Mouse (Mus musculus) left cerebral cortex, postnatal 10 days (tissue): ENCODE data around the gene Dtx2. TPM values are rescaled to one million over a fixed set of nuclear protein-coding genes. Genes with fewer than 3 reads are reported as not detected.
"Not testable (repeated sequence)": the region's sequence is repeated elsewhere in the genome, so short reads cannot be mapped to it uniquely, and the experiment has no call there.

ENCODE experiments used
- DNase-seq, 2 experiments: peaks; one replicate each; pipeline ENCODE4 v3.0.0; 2021 to 2022; ENCODE audit warnings: low spot score in 2 of 2, mixed read lengths in 1 of 2; ENCODE audit errors: extremely low spot score in 1 of 2
- intact Hi-C: fragments of 180-260 bp; cut with DNase I; formaldehyde crosslinking; loops from one replicate; pipeline ENCODE4 v1.15.1; 2025
- total RNA-seq, 2 experiments: library from RNA; stranded (reverse); gene quantifications; 2 replicates each; pipeline ENCODE4 v1.2.3; 2021

Gene Dtx2
- total RNA-seq, 2 experiments from 2014 or later, result 9.3 to 9.4 TPM

DNA sequence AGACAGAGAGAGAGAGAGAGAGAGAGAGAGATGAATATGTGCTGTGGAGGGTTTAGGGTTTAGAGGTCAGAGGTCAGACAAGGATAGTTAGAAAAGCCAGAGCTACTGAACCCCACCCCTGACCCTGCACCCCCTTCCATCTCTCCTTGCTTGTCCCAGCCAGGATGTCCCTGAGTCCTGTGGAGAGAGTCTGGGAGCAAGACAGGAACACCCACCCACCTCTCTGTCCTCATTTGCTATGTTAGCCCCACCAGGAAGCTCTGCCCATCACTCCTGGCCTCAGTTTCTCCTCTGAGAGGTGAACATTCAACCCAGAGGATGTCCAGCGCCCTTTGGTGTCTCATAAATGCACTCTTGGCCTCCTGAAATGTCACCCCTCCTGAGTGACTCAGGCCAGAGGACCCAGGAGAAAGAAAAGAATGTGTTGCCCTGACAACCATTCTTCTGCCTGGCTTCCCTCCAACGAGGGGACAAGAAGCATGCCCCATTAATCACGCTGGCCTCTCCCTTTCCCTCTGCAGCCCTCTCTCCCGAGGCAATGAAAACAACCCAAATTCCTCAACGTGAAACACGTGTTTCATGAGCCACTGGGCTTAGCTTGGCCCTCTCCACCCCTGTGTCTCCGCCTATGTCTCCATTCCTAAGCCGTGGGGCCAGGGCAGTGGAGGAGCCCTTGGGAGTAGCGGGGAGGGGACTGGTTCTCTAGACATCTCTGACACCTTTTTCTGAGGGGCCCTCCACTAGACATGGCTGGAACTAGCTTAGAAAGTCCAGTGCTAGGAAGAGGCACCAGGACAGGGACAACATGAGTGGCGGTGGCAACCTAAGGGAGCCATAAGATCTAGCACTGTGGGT, 56.9 kb downstream of the Dtx2 start:
- no peak for DNase-seq
- intact Hi-C loops, result loop anchor here (10.0 kb wide), 1 partner anchor 157 kb away; no protein-coding TSS in a partner anchor

DNA sequence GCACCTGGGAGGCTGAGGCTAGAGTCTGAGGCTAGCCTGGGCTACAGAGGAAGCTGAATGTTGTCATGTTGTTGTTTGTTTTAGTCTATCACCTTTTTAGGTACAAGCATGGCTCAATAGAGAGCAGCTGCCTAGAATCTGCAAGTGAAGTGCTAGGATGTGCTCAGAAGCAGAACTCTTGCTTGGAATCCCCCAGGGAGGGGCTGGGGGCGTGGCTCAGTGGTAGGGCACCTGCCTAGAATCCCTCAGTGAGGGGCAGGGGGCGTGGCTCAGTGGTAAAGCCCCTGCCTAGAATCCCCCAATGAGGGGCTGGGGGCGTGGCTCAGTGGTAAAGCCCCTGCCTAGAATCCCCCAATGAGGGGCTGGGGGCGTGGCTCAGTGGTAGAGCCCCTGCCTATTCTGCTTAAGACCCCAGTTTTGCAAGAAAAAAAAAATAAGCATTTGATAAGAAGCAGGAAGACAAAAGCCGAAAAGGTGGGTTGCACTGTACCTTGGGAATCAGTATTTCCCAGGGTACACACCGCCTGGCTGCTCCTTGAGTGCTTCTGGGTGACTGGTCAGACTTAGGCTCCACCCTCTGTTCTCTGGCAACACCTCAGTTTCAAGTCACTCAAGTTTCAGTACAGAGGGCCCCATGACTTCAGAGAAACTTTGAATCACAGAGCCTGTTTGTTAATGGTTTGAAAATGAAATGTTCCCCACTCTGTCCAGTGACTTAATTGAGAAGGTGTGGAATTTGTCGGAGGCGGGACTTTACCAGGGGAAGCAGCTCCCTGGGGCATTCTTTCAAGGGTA, 58.5 kb downstream of the Dtx2 start:
- intact Hi-C loops, result loop anchor here (10.0 kb wide), 1 partner anchor 158 kb away; no protein-coding TSS in a partner anchor
- no peak for DNase-seq

DNA sequence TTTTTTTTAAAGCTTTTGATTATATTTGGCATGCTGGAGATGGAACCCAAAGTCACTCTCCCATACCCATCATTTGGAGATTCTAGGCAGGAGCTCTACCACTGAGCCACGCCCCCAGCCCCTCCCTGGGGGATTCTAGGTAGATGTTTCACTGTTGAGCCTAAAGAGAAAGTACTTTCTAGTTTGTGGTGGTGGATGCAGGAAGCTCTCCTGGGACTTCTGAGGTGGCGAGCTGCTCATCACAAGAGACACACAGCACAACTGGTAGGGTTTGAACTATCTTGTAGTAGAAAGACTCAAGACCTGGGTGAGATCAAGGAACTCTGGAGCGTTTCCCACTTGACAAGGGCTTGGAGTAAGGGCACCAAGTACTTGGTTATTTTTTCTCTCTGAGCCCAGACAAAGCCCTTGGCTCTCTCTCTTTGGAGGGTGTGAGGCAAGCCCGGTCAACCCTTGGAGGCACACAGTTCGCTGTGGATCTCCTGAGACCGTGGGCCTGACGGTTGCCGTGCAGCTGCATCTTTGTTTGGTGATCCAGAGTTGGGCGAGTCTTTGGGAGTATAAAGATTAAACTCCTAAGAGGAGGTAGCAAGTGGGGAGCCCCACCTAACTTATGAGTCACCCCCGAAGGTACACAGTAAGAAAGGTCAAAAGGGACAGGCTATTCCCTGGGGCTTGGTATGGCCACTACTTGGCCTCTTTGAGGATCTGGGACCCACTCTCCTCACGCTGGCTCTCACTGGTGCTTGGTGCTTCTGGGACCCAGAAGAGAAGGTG, 59.9 kb downstream of the Dtx2 start, which contains the start of gene Upk3bl:
Gene Upk3bl (plus strand): TSS at position 192 of the 777 bp plus-strand sequence.
- no peak for DNase-seq
- intact Hi-C loops, result loop anchor here (10.0 kb wide), 1 partner anchor 160 kb away; no protein-coding TSS in a partner anchor

DNA sequence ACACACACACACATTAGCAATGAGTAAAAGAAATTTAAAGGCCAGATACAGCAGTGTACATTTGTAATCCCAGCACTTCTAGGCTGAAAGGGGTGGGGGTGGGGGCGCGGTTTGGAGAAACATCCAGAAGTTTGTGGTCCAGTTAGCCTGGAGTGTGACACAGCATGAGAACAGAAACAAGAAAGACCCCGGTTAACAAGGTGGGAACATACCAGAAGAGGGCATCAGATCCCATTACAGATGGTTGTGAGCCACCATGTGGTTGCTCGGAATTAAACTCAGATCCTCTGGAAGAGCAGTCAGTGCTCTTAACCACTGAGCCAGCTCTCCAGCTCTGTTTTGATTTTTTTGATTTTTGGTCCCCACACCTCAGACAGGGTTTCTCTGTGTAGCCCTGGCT, 61.5 kb downstream of the Dtx2 start:
- intact Hi-C loops, result loop anchor here (10.0 kb wide), 1 partner anchor 161 kb away; no protein-coding TSS in a partner anchor
- DNase-seq, result no peak

DNA sequence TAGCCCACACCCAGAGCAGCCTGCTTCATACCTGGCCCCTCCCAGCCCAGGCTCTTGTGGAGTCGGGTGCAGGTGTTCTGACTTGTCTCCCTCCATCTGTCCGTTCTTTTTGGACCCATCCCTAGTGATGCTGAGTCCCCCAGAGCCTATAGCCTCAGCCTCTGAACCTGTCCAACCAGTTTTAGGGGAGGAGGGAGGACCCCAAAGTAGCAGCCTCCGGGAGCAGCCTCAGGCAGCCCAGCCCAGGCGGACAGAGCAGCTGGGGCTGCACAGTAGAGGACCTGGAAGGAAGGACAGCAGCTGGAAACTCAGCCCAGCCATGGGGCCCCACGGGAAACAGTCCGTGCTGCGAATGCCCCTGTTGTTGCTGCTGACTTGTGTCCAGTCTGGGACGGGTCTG, 62.5 kb downstream of the Dtx2 start:
- intact Hi-C loops, result loop anchor here (10.0 kb wide), 1 partner anchor 162 kb away; no protein-coding TSS in a partner anchor
- no peak for DNase-seq

DNA sequence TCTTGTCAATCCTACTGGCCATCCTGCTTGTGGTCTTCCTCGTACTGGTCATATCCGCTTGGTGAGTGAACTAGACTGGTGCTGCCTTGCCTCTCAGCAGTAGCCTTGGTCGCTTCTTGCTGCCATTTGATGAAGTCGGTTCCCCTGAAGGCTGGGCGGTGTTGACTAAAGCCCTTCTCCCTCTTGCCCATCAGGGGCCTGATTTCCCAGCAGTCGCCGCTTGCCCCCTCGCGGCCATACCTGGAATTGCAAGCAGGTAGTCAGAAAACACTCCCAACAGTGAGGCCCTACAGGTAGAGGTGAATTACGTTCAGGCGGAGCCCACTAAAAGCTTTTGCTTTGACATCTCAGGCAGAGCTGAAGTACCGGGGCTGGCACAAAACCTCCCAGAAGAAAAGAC, 67.0 kb downstream of the Dtx2 start:
- intact Hi-C loops, result loop anchor here (5.0 kb wide), 1 partner anchor 79 kb away; the partner anchor contains the start of gene Zp3
- DNase-seq, result peak; percentile 44 to 83

DNA sequence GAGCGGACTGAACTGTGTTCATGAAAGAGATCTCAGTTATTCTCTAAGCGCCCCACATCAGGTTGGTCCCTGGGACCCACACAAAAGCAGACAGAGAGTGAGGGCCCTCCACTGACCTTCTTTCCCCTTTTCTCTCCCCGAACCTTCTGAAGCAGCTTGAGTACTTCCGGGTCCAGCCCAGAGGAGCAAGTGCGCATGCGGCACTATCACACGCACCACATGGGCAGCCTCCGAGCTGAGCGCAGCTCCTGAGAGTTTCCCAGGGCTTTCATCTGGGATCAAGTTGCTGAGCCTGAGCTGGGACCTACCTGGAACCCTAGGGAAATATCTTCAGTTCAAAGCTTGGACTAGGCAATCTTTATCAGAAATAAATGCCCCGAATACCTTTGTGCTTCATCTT, 69.3 kb downstream of the Dtx2 start:
- intact Hi-C loops, result loop anchor here (5.0 kb wide), 1 partner anchor 82 kb away; the partner anchor contains the start of gene Zp3
- DNase-seq, result no peak

DNA sequence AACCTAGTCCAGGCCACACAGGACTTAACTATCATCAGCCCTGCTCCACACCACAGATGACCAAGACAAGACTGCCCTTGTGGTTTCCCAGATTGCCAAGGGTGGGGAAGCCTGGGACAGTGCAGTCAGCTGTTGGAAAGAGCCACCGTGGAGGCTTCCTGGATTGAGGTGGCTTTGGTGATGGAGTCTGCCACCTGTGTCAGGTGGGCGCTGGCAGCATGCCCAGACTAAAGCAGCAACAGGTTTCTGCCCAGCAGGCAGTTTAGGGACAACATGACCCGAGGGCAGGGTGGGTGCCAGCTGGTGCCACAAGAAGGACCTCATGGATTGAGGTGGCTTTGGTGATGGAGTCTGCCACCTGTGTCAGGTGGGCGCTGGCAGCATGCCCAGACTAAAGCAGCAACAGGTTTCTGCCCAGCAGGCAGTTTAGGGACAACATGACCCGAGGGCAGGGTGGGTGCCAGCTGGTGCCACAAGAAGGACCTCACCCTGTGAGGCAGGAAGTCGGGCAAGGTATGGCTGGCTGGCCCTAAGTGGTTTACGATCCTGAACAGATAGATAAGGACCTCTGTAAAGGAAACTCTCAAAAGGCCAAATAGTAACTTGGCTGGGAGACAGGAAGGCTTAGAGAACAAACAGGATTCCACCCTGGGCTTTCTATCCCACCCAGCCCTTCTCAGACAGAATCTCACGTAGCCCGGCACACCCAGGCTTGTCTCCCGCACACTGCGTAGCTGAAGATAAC, 72.0 kb downstream of the Dtx2 start:
- intact Hi-C loops, DNase-seq: not testable (repeated sequence)

DNA sequence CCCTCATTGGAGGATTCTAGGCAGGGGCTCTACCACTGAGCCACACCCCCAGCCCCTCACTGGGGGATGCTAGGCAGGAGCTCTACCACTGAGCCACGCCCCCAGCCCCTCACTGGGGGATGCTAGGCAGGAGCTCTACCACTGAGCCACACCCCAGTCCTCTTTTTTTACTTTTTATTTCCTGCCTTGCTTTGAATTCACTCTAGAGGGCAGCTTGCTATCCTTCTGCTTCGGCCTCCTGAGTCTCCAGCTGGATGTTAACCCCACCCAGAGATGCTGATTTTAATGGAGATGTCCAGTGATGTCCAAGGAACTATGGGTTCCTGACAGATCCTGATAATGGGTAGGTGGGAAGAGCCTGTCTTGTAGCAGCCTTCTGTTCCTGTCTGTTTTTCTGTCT, 74.8 kb downstream of the Dtx2 start:
- no peak for DNase-seq
- intact Hi-C loops, result no loop called here

DNA sequence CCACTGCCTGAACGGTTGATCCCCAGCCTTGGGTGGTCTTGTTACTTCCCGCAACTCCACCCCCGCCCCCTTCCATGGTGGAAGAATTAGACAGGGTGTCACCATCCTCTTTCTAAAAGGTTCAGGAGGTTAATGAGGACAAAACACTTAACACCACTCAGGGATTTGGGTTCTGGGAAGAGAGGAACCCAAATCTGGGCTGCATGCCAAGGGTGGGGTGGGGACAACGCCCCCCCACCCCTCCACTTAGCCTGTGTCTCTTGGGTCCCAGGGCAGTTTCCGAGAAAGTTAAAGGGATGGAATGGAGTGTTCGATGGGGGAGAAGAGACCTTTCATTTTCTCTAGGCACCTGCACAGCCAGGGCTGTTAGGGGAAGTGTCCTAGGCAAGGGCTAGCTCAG, 78.5 kb downstream of the Dtx2 start:
- intact Hi-C loops, result no loop called here
- no peak for DNase-seq

DNA sequence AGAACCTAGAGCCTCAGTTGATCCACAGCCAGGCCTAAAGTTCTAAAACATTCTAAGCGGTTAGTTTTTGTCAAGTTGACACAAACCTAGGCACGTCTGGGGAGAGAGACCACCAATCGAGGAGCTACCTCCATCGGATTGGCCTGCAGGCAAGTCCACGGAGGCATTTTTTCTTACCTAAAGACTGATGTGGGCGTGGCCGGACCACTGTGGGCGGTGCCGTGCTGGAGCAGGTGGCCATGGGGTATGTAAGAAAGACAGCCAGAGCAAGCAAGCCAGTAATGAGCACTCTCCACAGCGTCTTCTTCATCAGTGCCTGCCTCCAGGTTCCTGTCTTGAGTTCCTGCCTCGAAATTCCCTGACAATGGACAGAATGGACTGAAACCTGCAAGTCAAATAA, 78.9 kb downstream of the Dtx2 start:
- DNase-seq, result no peak
- intact Hi-C loops, result no loop called here

DNA sequence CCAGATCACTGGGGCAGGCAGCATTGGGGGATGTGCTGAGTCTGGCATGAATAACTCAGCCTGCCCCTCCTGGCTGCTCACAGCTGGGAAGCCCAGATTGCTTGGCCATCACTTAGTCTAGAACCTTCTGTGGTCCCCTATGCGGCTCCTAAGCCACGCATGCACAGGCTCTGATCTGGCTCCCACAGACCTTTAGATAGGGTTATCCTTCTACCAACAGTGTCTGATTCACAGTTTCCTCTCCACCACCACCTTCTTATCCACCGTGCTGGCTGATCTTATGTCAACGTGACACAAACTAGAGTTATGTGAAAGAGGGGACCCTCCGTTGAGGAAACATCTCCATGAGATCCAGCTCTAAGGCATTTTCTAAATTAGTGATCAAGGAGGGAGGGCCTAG, 80.5 kb downstream of the Dtx2 start:
- intact Hi-C loops, result no loop called here
- DNase-seq, result no peak

DNA sequence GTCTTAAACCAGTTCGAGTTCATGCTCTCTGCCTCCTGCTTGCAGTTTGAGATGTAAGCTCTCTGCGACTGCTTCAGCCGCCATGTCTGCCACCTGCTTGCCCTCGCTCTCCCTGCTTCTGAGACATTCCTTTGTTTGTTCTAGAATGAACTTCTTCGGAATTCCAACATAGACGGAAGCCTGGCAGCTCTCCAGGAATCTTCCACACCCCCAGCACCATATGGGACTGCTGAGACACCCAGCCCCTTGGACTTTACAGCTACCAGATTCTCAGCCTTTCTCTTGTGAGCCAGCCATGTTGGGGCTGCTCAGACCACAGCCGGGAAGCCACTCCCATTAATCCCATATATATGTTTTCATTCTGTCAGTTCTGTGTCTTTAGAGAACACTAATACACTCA, 81.7 kb downstream of the Dtx2 start:
- DNase-seq, result peak in 1 of 2 experiments; percentile 54
- intact Hi-C loops, result no loop called here

DNA sequence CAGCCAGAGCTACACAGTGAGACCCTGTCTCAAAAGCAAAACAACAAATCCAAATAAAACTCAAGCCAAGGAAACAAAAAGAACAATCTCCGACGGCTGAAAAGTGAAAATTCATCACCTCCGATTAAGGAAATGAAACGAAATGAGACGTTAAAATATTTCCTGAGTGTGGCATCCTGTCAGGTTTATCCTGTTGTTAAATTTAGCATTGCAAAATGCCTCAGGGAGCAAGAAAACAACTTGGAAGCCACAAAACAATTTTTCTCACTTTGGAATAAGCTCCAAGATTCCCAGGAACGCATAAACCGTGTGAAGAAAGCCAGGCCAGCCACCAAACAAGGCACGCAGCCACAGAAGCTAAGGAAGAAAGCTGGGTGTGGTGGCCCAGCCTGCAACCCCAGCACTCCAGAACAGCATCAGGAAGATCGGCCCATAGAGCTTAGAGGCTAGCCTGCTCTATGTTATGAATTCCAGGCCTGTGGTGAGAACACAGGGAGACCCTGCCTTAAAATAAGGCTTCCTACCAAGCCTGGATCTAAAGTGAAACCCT, 82.5 kb downstream of the Dtx2 start:
- intact Hi-C loops, result no loop called here
- DNase-seq, result no peak

DNA sequence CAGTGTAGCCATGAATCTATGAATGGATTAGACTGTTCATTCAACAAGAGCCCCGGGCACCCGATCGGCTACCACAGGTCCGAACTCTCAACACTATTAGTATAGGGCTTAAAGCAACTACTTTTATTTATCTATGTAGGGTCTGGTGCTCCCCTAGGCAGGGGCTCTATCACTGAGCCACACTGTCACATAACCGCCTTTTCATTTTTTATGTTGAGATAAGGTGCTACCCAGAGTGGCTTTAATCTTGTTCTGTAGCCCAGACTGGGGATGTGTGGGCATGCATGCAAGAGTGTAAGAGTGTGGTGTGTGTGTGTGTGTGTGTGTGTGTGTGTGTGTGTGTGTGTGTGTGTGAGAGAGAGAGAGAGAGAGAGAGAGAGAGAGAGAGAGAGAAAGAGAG, 83.5 kb downstream of the Dtx2 start:
- no peak for DNase-seq
- intact Hi-C loops, result no loop called here

DNA sequence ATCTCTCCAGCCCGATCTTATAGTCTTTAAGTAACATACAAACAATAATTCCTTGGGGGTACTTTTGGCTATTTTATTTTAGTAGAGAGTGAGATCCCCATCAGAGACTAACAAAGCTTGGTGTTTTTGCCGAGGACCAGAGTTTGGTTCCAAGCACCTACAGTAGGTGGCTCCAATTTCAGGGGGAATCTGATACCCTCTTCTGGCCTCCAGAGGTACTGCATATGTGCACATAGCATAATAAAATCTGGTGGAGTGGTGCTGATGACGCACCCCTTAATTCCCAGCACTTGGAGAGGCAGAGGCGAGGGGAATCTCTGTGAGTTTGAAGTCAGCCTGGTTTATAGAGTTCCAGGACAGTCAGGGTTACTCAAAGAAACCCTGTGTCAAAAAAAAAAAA, 87.7 kb downstream of the Dtx2 start:
- intact Hi-C loops, result no loop called here
- no peak for DNase-seq
